Mouse (Mus musculus): ENCODE measurements at regions not wholly inside any gene's neighbourhood (a gene's known extent, or its start where the extent isn't known, plus 50 kb on each side); places are given as distances from the start of the nearest gene placed in this dataset.

DNA sequence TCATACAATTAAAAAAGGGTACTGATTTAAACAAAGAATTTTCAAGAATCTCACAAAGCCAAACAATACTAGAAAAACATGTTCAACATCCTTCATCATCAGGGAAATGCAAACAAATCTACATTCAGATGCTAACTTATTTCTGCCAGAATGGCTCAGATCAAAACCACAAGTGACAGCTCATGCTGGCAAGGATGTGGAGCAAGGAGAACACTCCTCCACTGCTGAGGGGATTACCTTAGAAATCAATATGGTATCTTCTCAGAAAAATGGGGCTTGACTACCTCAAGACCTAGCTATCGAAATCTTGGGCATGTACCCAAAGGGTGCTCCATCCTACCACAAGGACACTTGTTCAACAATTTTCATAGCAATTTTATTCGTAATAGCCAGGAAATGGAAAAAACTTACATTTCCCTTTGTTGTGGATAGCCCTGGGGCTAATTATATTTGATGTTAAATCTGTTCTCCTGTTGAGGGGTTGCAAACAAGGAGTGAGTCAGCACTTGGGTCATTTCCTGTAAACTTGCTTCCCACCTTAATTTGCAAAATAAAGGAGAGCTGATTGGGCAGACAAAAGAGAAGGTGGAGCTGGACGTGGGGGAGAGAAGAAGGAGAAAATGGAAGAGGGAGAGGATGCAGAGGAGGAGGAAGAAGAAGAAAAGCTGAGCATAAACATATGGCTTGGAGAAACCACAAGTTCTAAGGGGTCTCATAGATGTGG lies 113.3 kb upstream of the B430305J03Rik start:
- no peak for DNase-seq
- intact Hi-C loops (cut with DNase I), result no loop called here

DNA sequence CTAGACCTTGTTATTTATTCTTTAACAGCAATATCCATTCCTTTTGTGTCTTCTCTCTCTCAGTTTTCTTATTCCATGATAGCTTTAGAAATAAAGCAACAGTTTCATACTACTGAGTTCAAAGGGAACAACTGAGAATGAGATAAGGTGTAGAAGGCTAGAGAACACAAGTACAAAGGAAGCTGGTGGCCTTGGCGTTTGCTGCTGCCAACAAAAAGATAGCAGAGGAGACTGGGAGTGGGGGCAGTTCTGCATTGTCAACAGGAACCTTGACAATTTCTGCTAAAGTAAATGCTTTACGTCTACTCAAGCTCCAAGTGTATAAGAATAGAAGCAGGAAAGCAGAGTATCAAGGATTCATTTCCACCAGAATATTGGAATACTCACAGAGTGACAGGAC lies 109.3 kb upstream of the B430305J03Rik start:
- intact Hi-C loops (cut with DNase I), result no loop called here
- no peak for DNase-seq

DNA sequence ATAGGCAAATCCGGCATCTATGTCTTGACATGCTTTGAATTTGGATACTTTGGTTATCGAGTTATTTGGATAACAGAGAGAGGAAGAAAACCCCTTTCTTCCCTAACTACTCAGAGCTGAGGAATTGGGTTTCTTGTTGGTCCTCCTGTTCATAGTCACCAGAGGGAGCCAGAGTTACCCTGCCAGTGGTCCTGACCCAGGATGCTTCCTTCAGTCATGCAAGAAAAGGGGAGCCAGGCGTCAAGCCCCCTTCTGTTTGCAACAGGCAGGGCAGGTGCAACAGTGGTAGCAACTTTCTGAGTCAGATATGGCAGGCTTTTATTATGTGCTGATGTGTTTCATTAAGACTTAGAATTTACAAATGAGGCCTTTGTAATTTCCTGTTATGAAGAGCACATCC lies 101.4 kb upstream of the B430305J03Rik start:
- DNase-seq, result peak; percentile 16 to 26
- intact Hi-C loops (cut with DNase I), result no loop called here

DNA sequence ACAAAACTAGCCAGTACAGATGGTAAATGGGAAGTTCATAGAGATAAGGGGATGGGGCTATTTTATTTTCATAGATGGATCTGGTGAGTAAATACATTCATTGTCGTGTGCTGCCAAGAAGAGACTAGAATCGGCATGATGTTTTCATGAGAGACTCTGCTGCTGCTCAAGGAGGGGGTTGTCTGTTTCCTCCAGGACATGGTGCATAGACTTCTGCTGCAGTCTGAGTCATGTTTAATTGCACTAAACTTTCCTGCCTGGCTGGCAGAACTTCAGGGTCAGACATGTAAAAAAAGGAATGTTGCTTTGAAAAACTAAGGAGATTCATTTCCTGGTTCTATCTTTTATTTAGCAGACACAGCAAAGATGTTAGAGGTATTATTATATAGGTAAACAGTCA lies 100.9 kb upstream of the B430305J03Rik start:
- intact Hi-C loops (cut with DNase I), result no loop called here
- no peak for DNase-seq

DNA sequence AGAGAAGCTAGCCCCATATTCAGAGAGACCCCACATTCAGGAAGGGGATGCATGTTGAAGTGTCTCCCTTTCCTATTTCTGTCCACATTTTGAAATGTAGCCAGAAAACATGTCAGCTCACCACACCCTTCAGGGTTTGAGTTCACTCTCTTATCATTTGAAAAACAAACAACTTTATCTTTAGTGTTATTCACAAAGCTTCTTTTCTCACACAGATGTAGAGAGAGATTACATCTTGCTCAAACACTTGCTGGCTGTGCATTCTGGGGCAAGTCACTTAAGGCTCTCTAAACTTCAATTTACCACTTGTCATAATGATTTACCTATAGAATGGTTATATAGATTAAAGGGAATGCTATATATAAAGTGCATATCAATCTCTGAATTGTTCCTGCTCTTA lies 94.3 kb upstream of the B430305J03Rik start:
- DNase-seq, result no peak
- intact Hi-C loops (cut with DNase I), result no loop called here

DNA sequence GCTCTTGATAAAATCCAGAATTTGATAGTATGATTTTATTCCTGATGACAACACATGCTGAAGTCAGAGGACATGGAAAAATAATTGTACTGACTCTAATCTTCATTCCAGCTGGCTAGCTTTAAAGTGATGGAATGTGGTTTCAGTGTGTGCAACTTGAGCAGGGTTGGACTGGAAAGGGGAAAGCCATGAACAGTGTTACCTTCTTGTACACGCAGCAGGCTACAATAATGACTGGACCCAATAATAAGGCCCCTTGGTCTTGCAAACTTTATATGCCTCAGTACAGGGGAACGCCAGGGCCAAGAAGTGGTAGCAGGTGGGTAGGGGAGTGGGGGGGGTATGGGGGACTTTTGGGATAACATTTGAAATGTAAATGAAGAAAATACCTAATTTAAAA lies 90.8 kb upstream of the B430305J03Rik start:
- no peak for DNase-seq
- intact Hi-C loops (cut with DNase I), result no loop called here

DNA sequence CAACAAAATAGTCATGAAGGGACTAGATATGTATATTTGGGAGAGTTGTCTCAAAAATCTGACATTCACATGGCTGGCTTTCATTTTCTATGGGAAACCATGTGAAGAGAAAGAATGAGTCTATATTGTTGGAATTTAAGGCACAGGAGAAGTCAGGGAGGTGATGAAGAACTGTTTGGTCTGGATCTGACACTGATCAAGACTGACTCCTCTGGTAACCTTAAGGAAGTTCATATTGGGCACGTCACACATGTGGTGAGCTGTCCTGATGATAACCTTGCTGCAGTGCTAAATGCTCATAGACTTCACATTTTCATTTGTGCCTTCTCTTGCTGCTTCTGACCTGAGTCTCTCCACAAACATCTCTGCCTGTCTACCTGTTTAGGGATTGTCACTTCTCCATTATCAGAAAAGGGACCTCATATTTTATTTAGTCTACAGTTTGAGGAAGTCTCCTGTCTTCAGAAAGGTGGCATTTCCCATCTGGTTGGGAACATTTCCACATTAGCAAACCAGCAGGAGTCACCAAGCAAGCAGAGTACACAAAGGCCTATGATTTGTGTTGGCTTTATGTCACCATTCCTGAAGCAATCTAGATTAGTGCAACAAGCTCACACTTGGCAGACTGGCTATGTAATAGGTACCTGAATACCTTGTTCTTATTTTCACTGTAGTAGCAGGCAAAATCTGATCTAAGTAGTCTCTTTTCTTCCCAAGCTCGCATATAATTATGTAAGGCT lies 76.4 kb upstream of the B430305J03Rik start:
- no peak for DNase-seq
- intact Hi-C loops (cut with DNase I), result no loop called here

DNA sequence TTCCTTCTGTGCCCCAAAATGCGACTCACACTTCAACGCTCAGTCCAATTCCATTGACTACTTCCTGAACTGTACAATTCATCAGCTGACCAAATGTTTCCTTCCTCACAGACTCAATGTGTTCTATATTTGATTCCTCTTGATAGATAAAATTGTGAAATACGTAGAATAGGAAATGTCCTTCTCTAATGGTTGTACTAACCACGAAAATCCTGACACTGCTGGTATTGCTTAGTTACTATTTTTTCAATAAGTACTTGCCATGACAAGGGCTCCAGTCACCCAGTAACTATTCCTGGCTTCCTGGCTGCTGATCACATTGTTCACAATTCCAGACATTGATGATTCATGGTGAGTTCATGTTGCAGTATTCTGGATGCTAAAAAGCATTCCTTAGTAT lies 75.7 kb upstream of the B430305J03Rik start:
- intact Hi-C loops (cut with DNase I), result no loop called here
- no peak for DNase-seq

DNA sequence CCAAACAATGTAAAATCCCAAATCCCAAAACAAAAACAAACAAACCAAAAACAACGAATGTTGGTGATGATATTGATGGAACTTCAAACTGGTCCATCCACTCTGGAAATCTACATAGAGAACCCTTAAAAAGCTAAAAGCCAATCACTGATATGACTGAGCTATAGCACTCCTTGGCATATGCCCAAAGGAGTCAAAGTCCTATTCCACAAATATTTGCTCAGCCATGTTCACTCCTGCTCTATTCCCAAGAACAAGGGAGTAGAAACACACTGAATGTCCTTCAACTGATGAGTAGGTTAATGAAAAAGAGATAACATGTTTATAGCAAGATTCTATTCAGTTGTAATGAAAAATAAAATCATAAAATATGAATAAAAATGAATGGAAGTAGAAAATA lies 63.0 kb upstream of the B430305J03Rik start:
- intact Hi-C loops (cut with DNase I), result no loop called here
- DNase-seq, result no peak

DNA sequence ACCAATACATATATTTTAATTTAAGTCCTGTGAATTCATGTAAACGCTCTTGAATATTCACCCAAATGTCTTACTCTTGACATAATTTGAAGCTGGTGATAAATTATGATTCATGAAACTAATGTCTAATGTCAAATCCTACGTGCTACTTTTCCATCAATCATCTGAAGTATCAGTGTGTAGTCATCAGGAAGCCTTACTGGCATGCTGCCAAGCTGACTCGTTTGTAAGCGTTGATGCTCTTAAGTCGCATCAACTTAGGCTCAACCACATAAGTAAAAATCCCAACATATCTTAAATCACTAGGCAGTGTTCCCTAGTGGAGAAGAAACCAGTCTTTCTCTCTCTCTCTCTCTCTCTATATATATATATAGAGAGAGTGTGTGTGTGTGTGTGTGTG lies 58.2 kb upstream of the B430305J03Rik start:
- intact Hi-C loops (cut with DNase I), result no loop called here
- DNase-seq, result no peak

DNA sequence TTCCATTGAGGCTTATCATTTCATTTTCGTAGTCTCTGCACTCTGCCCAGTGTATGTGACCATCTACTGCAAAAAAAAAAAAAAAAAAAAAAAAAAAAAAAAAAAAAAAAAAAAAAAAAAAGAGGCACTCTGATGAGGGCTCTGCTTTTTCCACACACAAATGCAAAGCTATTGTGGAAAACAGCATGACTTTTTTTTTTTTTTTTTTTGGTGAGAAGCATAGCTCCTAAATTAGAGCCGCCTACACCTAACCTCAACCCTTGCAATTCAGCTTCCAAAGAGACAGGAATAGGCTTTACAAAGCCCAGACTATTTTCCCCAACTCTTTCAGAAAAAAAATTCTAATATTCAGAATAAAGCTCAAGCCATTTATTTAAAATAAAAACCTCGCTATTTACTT lies 54.0 kb upstream of the B430305J03Rik start:
- DNase-seq, result no peak
- intact Hi-C loops (cut with DNase I), result no loop called here

DNA sequence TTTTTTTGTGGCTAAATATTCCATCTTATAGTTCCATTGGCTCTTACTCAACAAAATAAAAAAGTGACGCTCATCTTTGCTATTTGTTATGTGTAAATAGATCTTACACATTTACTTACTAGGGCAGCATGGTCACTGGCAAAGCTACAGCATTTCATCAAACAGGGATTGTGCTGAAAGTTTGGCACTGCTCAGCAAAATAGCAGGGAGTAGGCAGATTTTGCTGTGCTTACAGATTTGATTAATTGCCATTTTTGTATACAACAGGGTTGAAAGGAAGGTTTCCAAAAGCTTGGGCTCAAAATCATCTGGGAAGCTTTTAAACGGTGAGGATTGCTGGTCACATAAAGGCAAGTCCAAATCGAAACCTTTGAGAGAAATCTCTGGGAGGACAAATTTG lies 52.3 kb upstream of the B430305J03Rik start:
- intact Hi-C loops (cut with DNase I), result no loop called here
- no peak for DNase-seq

All from heart, postnatal 10 days (tissue).